In genomic region chr2:38977837-38978236, GRCm38 (mm10) we compare ENCODE assay signal across 25 mouse cellular contexts. TPM values are rescaled to one million over a fixed set of nuclear protein-coding genes. Genes with fewer than 3 reads are reported as not detected.
DNase-seq lines count a peak whose midpoint lies in the region; ATAC-seq lines count a peak whose summit lies in the region.
"Had no signal": no experiment of that assay in that cellular context is flagged by ENCODE, and none has a peak within 500 bp of the region (broad histone marks: within the 10 kb centered on the region; RNA-seq: fewer than 3 reads in every experiment).

No protein-coding gene starts in this region.

- H3K27ac ChIP-seq in hindbrain, embryonic 16.5 days (ENCODE audit: low read depth, low read length), result no peak overlapping the region
- no peak overlapping the region for H3K27ac ChIP-seq in hindbrain, embryonic 13.5 days
- H3K27ac ChIP-seq in neural tube, embryonic 13.5 days (replicated peaks), result no peak overlapping the region
- H3K27ac ChIP-seq: embryonic facial prominence, embryonic 13.5 days; forebrain, embryonic 13.5 days; heart, adult 2 months; heart, embryonic 15.5 days had no signal

- H3K27me3 ChIP-seq in hindbrain, embryonic 16.5 days (replicated peaks; ENCODE audit: control insufficient read depth, insufficient read depth, low read length), result no peaks in the 10 kb centered on the region
- H3K27me3 ChIP-seq in hindbrain, embryonic 13.5 days, result no peaks in the 10 kb centered on the region
- H3K27me3 ChIP-seq in neural tube, embryonic 13.5 days, result no peaks in the 10 kb centered on the region
- H3K27me3 ChIP-seq: embryonic facial prominence, embryonic 13.5 days; forebrain, embryonic 13.5 days; heart, embryonic 15.5 days had no signal

- peak; percentile 13 for DNase-seq in adrenal gland, postnatal 10 days
- no peak for DNase-seq in adrenal gland, adult (ENCODE audit: inconsistent age in 2 of 2, low spot score in 1 of 2)
- no peak for DNase-seq in neural tube, embryonic 10.5 days (ENCODE audit: extremely low spot score, low spot score)
- no peak for DNase-seq in spleen, postnatal 14 days (ENCODE audit: low spot score in 2 of 2)
- DNase-seq: adrenal gland, postnatal 14 days; B cell, adult 2 months; cerebellum, adult 11-12 months; cerebellum, adult 9-10 months; cerebellum, postnatal 25 days; forebrain, postnatal 0 days; gastrocnemius, postnatal 14 days; heart, adult 2 months; heart, postnatal 14 days; kidney, adult 11 months had no signal

- peak; percentile 61 for ATAC-seq in hindbrain, embryonic 16.5 days
- no peak for ATAC-seq in hindbrain, embryonic 13.5 days (ENCODE audit: low FRiP score)
- ATAC-seq in neural tube, embryonic 13.5 days (ENCODE audit: low read depth), result peak; percentile 63
- ATAC-seq: CD4-positive, CD25-positive, alpha-beta regulatory T cell, adult 4 months; forebrain, embryonic 13.5 days; forebrain, postnatal 0 days had no signal

- H3K9ac ChIP-seq in hindbrain, embryonic 16.5 days (ENCODE audit: low read depth, low read length), result no peak overlapping the region
- no peak overlapping the region for H3K9ac ChIP-seq in hindbrain, embryonic 13.5 days
- H3K9ac ChIP-seq in neural tube, embryonic 13.5 days, result no peak overlapping the region
- H3K9ac ChIP-seq: embryonic facial prominence, embryonic 13.5 days; forebrain, embryonic 13.5 days; forebrain, postnatal 0 days; heart, embryonic 15.5 days had no signal

- WGBS in hindbrain, embryonic 16.5 days, result 56% methylated on average over 4 of the region's 4 CpGs
- WGBS in hindbrain, embryonic 13.5 days, result 57% methylated on average over 4 of the region's 4 CpGs
- 60% methylated on average over 4 of the region's 4 CpGs for WGBS in neural tube, embryonic 13.5 days

- H3K4me3 ChIP-seq in hindbrain, embryonic 16.5 days (ENCODE audit: low read length), result no peak overlapping the region
- H3K4me3 ChIP-seq in hindbrain, embryonic 13.5 days, result no peak overlapping the region
- no peak overlapping the region for H3K4me3 ChIP-seq in neural tube, embryonic 13.5 days
- H3K4me3 ChIP-seq: embryonic facial prominence, embryonic 13.5 days; erythroblast, embryonic 14.5 days; forebrain, embryonic 13.5 days; heart, adult 2 months; heart, embryonic 15.5 days had no signal

- H3K9me3 ChIP-seq in hindbrain, embryonic 16.5 days (ENCODE audit: control insufficient read depth, low read length), result no peaks in the 10 kb centered on the region
- H3K9me3 ChIP-seq in hindbrain, embryonic 13.5 days, result no peaks in the 10 kb centered on the region
- H3K9me3 ChIP-seq in neural tube, embryonic 13.5 days, result no peaks in the 10 kb centered on the region
- H3K9me3 ChIP-seq: embryonic facial prominence, embryonic 13.5 days; forebrain, embryonic 13.5 days; G1E; heart, embryonic 15.5 days had no signal

- no peaks in the 10 kb centered on the region for H3K36me3 ChIP-seq in hindbrain, embryonic 16.5 days (ENCODE audit: control insufficient read depth, insufficient read depth, low read length)
- H3K36me3 ChIP-seq in hindbrain, embryonic 13.5 days, result no peaks in the 10 kb centered on the region
- H3K36me3 ChIP-seq in neural tube, embryonic 13.5 days, result no peaks in the 10 kb centered on the region
- H3K36me3 ChIP-seq: embryonic facial prominence, embryonic 13.5 days; G1E; heart, embryonic 15.5 days had no signal

- no peak overlapping the region for H3K4me2 ChIP-seq in hindbrain, embryonic 16.5 days (ENCODE audit: low read length)
- H3K4me2 ChIP-seq in hindbrain, embryonic 13.5 days, result no peak overlapping the region
- no peak overlapping the region for H3K4me2 ChIP-seq in neural tube, embryonic 13.5 days
- H3K4me2 ChIP-seq: embryonic facial prominence, embryonic 13.5 days; forebrain, embryonic 13.5 days; heart, embryonic 11.5 days; heart, embryonic 15.5 days had no signal

- no peaks in the 10 kb centered on the region for H3K4me1 ChIP-seq in hindbrain, embryonic 16.5 days (ENCODE audit: control insufficient read depth, insufficient read depth, low read depth, low read length)
- H3K4me1 ChIP-seq in hindbrain, embryonic 13.5 days (replicated peaks), result no peaks in the 10 kb centered on the region
- no peaks in the 10 kb centered on the region for H3K4me1 ChIP-seq in neural tube, embryonic 13.5 days (replicated peaks)
- H3K4me1 ChIP-seq: embryonic facial prominence, embryonic 13.5 days; forebrain, embryonic 13.5 days; heart, embryonic 15.5 days had no signal

RNA-seq across cellular contexts. Expression of gene Wdr38, which starts 19.4 kb away (rescaled TPM):
- under 1 TPM; 0.21 to 0.27 TPM for total RNA-seq in adrenal gland, postnatal 10 days (2021)
- polyA plus RNA-seq in hindbrain, embryonic 16.5 days (2015; fragmentation: Nextera tagmentation; extraction: Ambion mirVana), result 1.5 and 1.7 TPM in 2 replicates
- 1.8 and 1.9 TPM in 2 replicates for polyA plus RNA-seq in hindbrain, embryonic 13.5 days (2015; fragmentation: Nextera tagmentation; extraction: Ambion mirVana)
- polyA plus RNA-seq in neural tube, embryonic 13.5 days (2015; fragmentation: Nextera tagmentation; extraction: Ambion mirVana), result 1.9 and 2.1 TPM in 2 replicates
- polyA plus RNA-seq: erythroblast, embryonic 14.5 days had no signal

RNA-seq across cellular contexts. Expression of gene Arpc5l, which starts 27.3 kb away (rescaled TPM):
- 10 to 100 TPM; 59.7 to 61.2 TPM for total RNA-seq in adrenal gland, postnatal 10 days (2021)
- 140 and 152 TPM in 2 replicates for polyA plus RNA-seq in hindbrain, embryonic 16.5 days (2015; fragmentation: Nextera tagmentation; extraction: Ambion mirVana)
- polyA plus RNA-seq in hindbrain, embryonic 13.5 days (2015; fragmentation: Nextera tagmentation; extraction: Ambion mirVana), result 135 TPM in 2 replicates
- polyA plus RNA-seq in neural tube, embryonic 13.5 days (2015; fragmentation: Nextera tagmentation; extraction: Ambion mirVana), result 137 and 154 TPM in 2 replicates

RNA-seq across cellular contexts. Expression of gene Rpl35, which starts 27.6 kb away (rescaled TPM):
- total RNA-seq in adrenal gland, postnatal 10 days (2021), result 100 to 1,000 TPM; 511 to 525 TPM
- 497 and 554 TPM in 2 replicates for polyA plus RNA-seq in hindbrain, embryonic 16.5 days (2015; fragmentation: Nextera tagmentation; extraction: Ambion mirVana)
- polyA plus RNA-seq in hindbrain, embryonic 13.5 days (2015; fragmentation: Nextera tagmentation; extraction: Ambion mirVana), result 721 and 760 TPM in 2 replicates
- 752 and 755 TPM in 2 replicates for polyA plus RNA-seq in neural tube, embryonic 13.5 days (2015; fragmentation: Nextera tagmentation; extraction: Ambion mirVana)

RNA-seq across cellular contexts. Expression of gene Olfml2a, which starts 46.1 kb away (rescaled TPM):
- total RNA-seq in adrenal gland, postnatal 10 days (2021), result 10 to 100 TPM; 18.8 to 21.1 TPM
- 4.4 and 6.9 TPM in 2 replicates for polyA plus RNA-seq in hindbrain, embryonic 16.5 days (2015; fragmentation: Nextera tagmentation; extraction: Ambion mirVana)
- 5.0 and 5.4 TPM in 2 replicates for polyA plus RNA-seq in hindbrain, embryonic 13.5 days (2015; fragmentation: Nextera tagmentation; extraction: Ambion mirVana)
- 10.3 and 14.6 TPM in 2 replicates for polyA plus RNA-seq in neural tube, embryonic 13.5 days (2015; fragmentation: Nextera tagmentation; extraction: Ambion mirVana)
- total RNA-seq: hematopoietic stem cell, adult 5-6 weeks had no signal
- polyA plus RNA-seq: CD4-positive, CD25-positive, alpha-beta regulatory T cell, adult 4 months; G1E had no signal

RNA-seq across cellular contexts. Expression of gene Nr6a1, which starts 50.3 kb away (rescaled TPM):
- 1 to 10 TPM; 4.6 to 7.4 TPM for total RNA-seq in adrenal gland, postnatal 10 days (2021)
- 1.8 and 2.4 TPM in 2 replicates for polyA plus RNA-seq in hindbrain, embryonic 16.5 days (2015; fragmentation: Nextera tagmentation; extraction: Ambion mirVana)
- 2.4 and 3.1 TPM in 2 replicates for polyA plus RNA-seq in hindbrain, embryonic 13.5 days (2015; fragmentation: Nextera tagmentation; extraction: Ambion mirVana)
- polyA plus RNA-seq in neural tube, embryonic 13.5 days (2015; fragmentation: Nextera tagmentation; extraction: Ambion mirVana), result 2.9 and 3.9 TPM in 2 replicates
- polyA plus RNA-seq: erythroblast, embryonic 14.5 days had no signal
